Mouse (Mus musculus): ENCODE measurements at regions not wholly inside any gene's neighbourhood (a gene's known extent, or its start where the extent isn't known, plus 50 kb on each side); places are given as distances from the start of the nearest gene placed in this dataset.
A peak's percentile ranks its signal among the peaks of the same experiment; 100 is the strongest.

DNA sequence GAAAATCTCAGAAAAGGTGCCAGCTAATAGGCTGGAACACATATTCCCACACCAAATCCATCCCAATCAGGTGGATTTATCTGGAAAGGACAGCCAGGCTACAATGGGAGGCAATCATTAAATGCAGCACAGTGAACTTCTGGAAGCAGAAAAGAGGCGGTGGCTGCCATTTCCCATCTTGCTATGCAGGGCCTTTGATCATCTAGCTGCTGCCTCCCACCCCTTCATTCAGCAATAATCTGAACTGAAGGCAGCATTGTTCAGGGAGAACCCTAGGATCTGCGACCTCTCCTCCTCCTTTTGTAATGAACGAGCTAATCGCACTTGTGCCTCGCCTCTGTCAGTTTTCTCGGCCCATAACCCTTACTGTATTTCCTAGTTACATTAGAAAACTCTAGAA lies 413.9 kb downstream of the Meis1 start:
- peak; percentile 22; the same call in 1 of the 2 replicates for ATAC-seq (ENCODE audit: insufficient number of reproducible peaks, insufficient read depth, low FRiP score, low TSS enrichment)
- no peaks in the 10 kb centered on the region for H3K27me3 ChIP-seq

GRCm38 (mm10) chr11:18601568-18602182 lies 417.1 kb downstream of the Meis1 start:
- Histone ChIP-seq H3K4me2 (replicated peaks) (no peak overlapping the region), H3K36me3 (no peaks in the 10 kb centered on the region), H3K9ac (no peak overlapping the region), H3K9me3 (no peaks in the 10 kb centered on the region), H3K27ac (no peak overlapping the region), H3K4me1 (no peaks in the 10 kb centered on the region), H3K27me3 (no peaks in the 10 kb centered on the region), H3K4me3 (no peak overlapping the region)
- WGBS: 86% methylated on average over 6 of the region's 6 CpGs
- ATAC-seq (ENCODE audit: insufficient number of reproducible peaks, insufficient read depth, low FRiP score, low TSS enrichment): no peak

More for the DNA sequence above, 413.9 kb downstream of the Meis1 start:
- no peak overlapping the region for H3K4me2 ChIP-seq (replicated peaks)
- no peak overlapping the region for H3K27ac ChIP-seq
- no peak overlapping the region for H3K9ac ChIP-seq
- no peak overlapping the region for H3K4me3 ChIP-seq
- WGBS: 38% methylated on average over 6 of the region's 6 CpGs
- no peaks in the 10 kb centered on the region for H3K4me1 ChIP-seq
- no peaks in the 10 kb centered on the region for H3K36me3 ChIP-seq
- no peaks in the 10 kb centered on the region for H3K9me3 ChIP-seq

DNA sequence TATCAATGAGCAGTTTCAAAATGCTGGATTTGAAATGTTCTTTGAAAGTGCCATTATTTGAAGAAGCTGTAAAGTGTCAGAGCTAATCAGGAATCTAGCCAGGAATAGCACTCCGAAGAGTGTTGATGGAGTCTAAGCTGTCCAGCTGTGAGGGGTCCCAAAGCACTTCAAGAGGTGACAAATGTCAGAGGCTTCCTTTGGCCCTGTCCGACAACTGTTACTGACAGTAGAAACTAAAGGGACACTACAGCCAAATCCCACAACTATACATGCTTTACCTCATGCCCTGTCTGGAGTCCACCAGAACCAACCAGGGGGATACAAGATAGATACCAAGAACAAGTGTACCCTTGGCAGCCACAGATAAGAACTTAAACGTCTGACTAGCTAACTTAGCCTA lies 420.4 kb downstream of the Meis1 start:
- 72% methylated on average over 3 of the region's 3 CpGs for WGBS
- no peak overlapping the region for H3K4me3 ChIP-seq
- ATAC-seq (ENCODE audit: insufficient number of reproducible peaks, insufficient read depth, low FRiP score, low TSS enrichment): no peak
- no peak overlapping the region for H3K4me2 ChIP-seq (replicated peaks)
- H3K9ac ChIP-seq: no peak overlapping the region
- H3K27ac ChIP-seq: no peak overlapping the region
- H3K9me3 ChIP-seq: no peaks in the 10 kb centered on the region
- H3K36me3 ChIP-seq: no peaks in the 10 kb centered on the region
- no peaks in the 10 kb centered on the region for H3K27me3 ChIP-seq
- no peaks in the 10 kb centered on the region for H3K4me1 ChIP-seq

- H3K4me2 ChIP-seq (replicated peaks): no peak overlapping the region
- no peak overlapping the region for H3K9ac ChIP-seq
- H3K9me3 ChIP-seq: no peaks in the 10 kb centered on the region
- no peak for ATAC-seq (ENCODE audit: insufficient number of reproducible peaks, insufficient read depth, low FRiP score, low TSS enrichment)
- H3K27me3 ChIP-seq: no peaks in the 10 kb centered on the region
- no peak overlapping the region for H3K27ac ChIP-seq
- WGBS: 81% methylated on average over 4 of the region's 4 CpGs
- H3K36me3 ChIP-seq: no peaks in the 10 kb centered on the region
- H3K4me1 ChIP-seq: no peaks in the 10 kb centered on the region
- H3K4me3 ChIP-seq: no peak overlapping the region
Measured at GRCm38 (mm10) chr11:18596996-18597395, 421.8 kb downstream of the Meis1 start.

GRCm38 (mm10) chr11:18590487-18590886 lies 428.3 kb downstream of the Meis1 start:
- Histone ChIP-seq H3K4me2 (replicated peaks) (no peak overlapping the region), H3K27me3 (no peaks in the 10 kb centered on the region), H3K36me3 (no peaks in the 10 kb centered on the region), H3K9me3 (no peaks in the 10 kb centered on the region), H3K9ac (no peak overlapping the region), H3K4me1 (no peaks in the 10 kb centered on the region), H3K4me3 (no peak overlapping the region), H3K27ac (no peak overlapping the region)
- no peak for ATAC-seq (ENCODE audit: insufficient number of reproducible peaks, insufficient read depth, low FRiP score, low TSS enrichment)
- 91% methylated on average over 1 of the region's 1 CpGs for WGBS

DNA sequence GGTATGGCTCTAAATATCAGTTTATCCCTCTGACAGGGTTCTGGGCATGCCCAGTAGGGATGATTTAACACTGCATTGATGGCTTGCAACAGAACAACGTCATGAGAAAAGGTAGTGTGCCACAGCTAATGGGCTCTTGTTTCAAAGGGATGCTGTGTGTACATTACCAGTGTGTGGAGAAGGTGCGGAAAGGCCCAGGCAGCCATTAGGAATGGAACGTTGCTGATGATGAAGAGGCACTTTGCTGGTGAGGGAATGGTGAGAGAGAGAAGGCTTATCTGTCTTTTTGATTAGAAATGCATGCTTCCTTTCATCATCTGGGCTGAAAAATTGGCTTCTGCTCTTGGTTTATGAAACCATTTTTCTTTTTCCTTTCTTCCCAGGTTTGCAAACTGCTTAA lies 432.3 kb downstream of the Meis1 start:
- H3K36me3 ChIP-seq: no peaks in the 10 kb centered on the region
- no peak for ATAC-seq (ENCODE audit: insufficient number of reproducible peaks, insufficient read depth, low FRiP score, low TSS enrichment)
- WGBS: 78% methylated on average over 3 of the region's 3 CpGs
- no peak overlapping the region for H3K27ac ChIP-seq
- no peaks in the 10 kb centered on the region for H3K9me3 ChIP-seq
- H3K9ac ChIP-seq: no peak overlapping the region
- H3K27me3 ChIP-seq: no peaks in the 10 kb centered on the region
- no peak overlapping the region for H3K4me3 ChIP-seq
- H3K4me2 ChIP-seq (replicated peaks): no peak overlapping the region
- no peaks in the 10 kb centered on the region for H3K4me1 ChIP-seq

DNA sequence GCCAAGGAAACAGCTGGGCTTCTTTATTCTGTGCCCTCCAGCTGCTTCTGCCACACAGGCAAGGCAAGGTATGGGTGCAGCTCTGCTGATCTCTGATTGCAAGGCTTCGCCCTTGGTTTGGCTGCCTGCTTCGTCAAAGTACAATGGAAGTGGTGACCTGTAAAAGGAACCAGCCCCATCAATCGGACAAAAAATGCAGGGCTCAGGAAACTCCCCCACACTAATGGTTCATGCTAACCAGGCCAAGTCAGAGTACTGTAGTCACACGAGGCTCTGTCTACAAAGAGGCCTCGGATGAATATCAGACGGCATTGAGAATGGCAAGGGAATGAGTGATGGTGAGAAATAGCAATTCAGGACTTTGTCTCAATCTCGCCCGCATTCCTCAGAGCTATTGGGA lies 433.8 kb downstream of the Meis1 start:
- Histone ChIP-seq H3K36me3 (no peaks in the 10 kb centered on the region), H3K4me2 (replicated peaks) (no peak overlapping the region), H3K4me1 (no peaks in the 10 kb centered on the region), H3K27me3 (no peaks in the 10 kb centered on the region), H3K9ac (no peak overlapping the region), H3K4me3 (no peak overlapping the region), H3K27ac (no peak overlapping the region), H3K9me3 (no peaks in the 10 kb centered on the region)
- 78% methylated on average over 8 of the region's 8 CpGs for WGBS
- ATAC-seq (ENCODE audit: insufficient number of reproducible peaks, insufficient read depth, low FRiP score, low TSS enrichment): no peak

- WGBS: 85% methylated on average over 1 of the region's 1 CpGs
- H3K27ac ChIP-seq: no peak overlapping the region
Measured at GRCm38 (mm10) chr11:18582781-18583161, 436.0 kb downstream of the Meis1 start.

GRCm38 (mm10) chr11:18581997-18582780 lies 436.6 kb downstream of the Meis1 start:
- Histone ChIP-seq H3K27ac (no peak overlapping the region), H3K36me3 (no peaks in the 10 kb centered on the region), H3K4me1 (no peaks in the 10 kb centered on the region), H3K4me2 (replicated peaks) (no peak overlapping the region), H3K27me3 (no peaks in the 10 kb centered on the region), H3K9me3 (no peaks in the 10 kb centered on the region), H3K9ac (no peak overlapping the region), H3K4me3 (no peak overlapping the region)
- ATAC-seq (ENCODE audit: insufficient number of reproducible peaks, insufficient read depth, low FRiP score, low TSS enrichment): no peak
- 92% methylated on average over 2 of the region's 2 CpGs for WGBS

More at GRCm38 (mm10) chr11:18582781-18583161, 436.0 kb downstream of the Meis1 start:
- no peak overlapping the region for H3K9ac ChIP-seq
- H3K9me3 ChIP-seq: no peaks in the 10 kb centered on the region
- H3K4me1 ChIP-seq: no peaks in the 10 kb centered on the region
- H3K36me3 ChIP-seq: no peaks in the 10 kb centered on the region
- ATAC-seq (ENCODE audit: insufficient number of reproducible peaks, insufficient read depth, low FRiP score, low TSS enrichment): no peak
- H3K4me3 ChIP-seq: no peak overlapping the region
- H3K27me3 ChIP-seq: no peaks in the 10 kb centered on the region
- H3K4me2 ChIP-seq (replicated peaks): no peak overlapping the region

GRCm38 (mm10) chr11:18581078-18581800 lies 437.5 kb downstream of the Meis1 start:
- Histone ChIP-seq H3K4me1 (no peaks in the 10 kb centered on the region), H3K4me3 (no peak overlapping the region), H3K9ac (no peak overlapping the region), H3K9me3 (no peaks in the 10 kb centered on the region), H3K27ac (no peak overlapping the region), H3K4me2 (replicated peaks) (no peak overlapping the region), H3K27me3 (no peaks in the 10 kb centered on the region), H3K36me3 (no peaks in the 10 kb centered on the region)
- no peak for ATAC-seq (ENCODE audit: insufficient number of reproducible peaks, insufficient read depth, low FRiP score, low TSS enrichment)
- WGBS: 87% methylated on average over 8 of the region's 8 CpGs

- Histone ChIP-seq H3K4me1 (no peaks in the 10 kb centered on the region), H3K4me3 (no peak overlapping the region), H3K9me3 (no peaks in the 10 kb centered on the region), H3K9ac (no peak overlapping the region), H3K27ac (no peak overlapping the region), H3K27me3 (no peaks in the 10 kb centered on the region), H3K36me3 (no peaks in the 10 kb centered on the region), H3K4me2 (replicated peaks) (no peak overlapping the region)
- ATAC-seq (ENCODE audit: insufficient number of reproducible peaks, insufficient read depth, low FRiP score, low TSS enrichment): no peak
- WGBS: 87% methylated on average over 4 of the region's 4 CpGs
Measured at GRCm38 (mm10) chr11:18571557-18572209, 447.1 kb downstream of the Meis1 start.
